Mouse (Mus musculus) hindbrain, embryonic 10.5 days (tissue): ENCODE data around the gene Mpzl3. TPM values are rescaled to one million over a fixed set of nuclear protein-coding genes. Genes with fewer than 3 reads are reported as not detected.

ENCODE experiments used
- DNase-seq: peaks from one replicate; pipeline ENCODE4 v3.0.0-alpha.2; 2017; ENCODE audit warnings: low spot score
- H3K27ac ChIP-seq: fragments of 300-500 bp; sonication (generic); 2 replicates; pipeline ENCODE4 v1.5.1; 2016; ENCODE audit warnings: mild to moderate bottlenecking, moderate library complexity
- H3K27me3 ChIP-seq: fragments of 300-500 bp; sonication (generic); 2 replicates; pipeline ENCODE4 v1.6.1; 2016; ENCODE audit warnings: mild to moderate bottlenecking; ENCODE audit not compliant: poor library complexity, insufficient read depth, severe bottlenecking
- H3K36me3 ChIP-seq: fragments of 300-500 bp; sonication (generic); 2 replicates; pipeline ENCODE4 v1.6.1; 2016; ENCODE audit warnings: mild to moderate bottlenecking, moderate library complexity
- H3K4me1 ChIP-seq: fragments of 300-500 bp; sonication (generic); replicated peaks from 2 replicates; pipeline ENCODE4 v1.6.1; 2016; ENCODE audit warnings: mild to moderate bottlenecking
- H3K4me3 ChIP-seq: fragments of 300-500 bp; sonication (generic); 2 replicates; pipeline ENCODE4 v1.5.1; 2016; ENCODE audit warnings: mild to moderate bottlenecking, moderate library complexity
- H3K9me3 ChIP-seq: fragments of 300-500 bp; sonication (generic); 2 replicates; pipeline ENCODE4 v1.6.1; 2016; ENCODE audit warnings: mild to moderate bottlenecking, moderate library complexity
- WGBS: fragments of 180-500 bp; shearing (Covaris S2); methylation state at CpG from one replicate; pipeline ENCODE4 v1.1.7; 2016; 5-methylcytosine and 5-hydroxymethylcytosine counted together
- polyA plus RNA-seq: library from polyadenylated mRNA; unstranded; fragments of >200 nt; fragmentation: Nextera tagmentation; extraction: Ambion mirVana; gene quantifications from 2 replicates; pipeline ENCODE4 v1.2.1, GENCODE M21; 2016

The Mpzl3 gene
- polyA plus RNA-seq, 1 experiment from 2014 or later, result 2.0 TPM

DNA sequence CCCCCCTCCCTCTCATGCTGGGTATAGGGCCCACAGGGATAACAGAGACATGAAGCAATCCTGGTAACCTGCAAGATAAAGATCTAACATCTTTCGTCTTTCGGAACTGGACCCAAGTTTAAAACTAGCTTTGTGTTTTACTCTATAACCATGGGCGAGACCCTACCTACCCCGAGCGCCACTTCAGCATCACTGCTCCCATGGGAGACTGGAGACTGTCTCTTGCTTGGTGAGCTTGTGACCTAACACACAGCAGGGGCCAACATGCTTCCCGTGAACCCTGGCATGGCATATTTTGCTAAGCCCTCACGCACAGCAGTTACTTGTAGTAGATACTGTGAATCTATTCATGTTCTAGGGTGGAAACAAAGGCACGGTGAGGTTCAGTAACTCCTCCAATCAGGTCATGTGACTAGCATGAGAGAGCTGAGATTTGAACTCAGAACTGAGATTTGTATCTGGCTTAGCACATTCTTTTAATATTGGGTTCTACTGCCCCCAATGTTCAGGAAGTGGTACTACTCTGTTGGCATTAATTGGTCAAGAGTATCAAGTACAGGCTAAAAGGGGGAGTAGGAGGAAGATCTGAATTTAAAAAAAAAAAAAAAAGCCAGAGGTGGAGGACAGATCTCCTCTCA lies 64.4 kb downstream of the Mpzl3 start:
- Histone ChIP-seq H3K4me3 (no peak overlapping the region), H3K27me3 (peaks cover 34% of the 10 kb centered on the region)
- 94% methylated on average over 8 of the region's 8 CpGs for WGBS

GRCm38 (mm10) chr9:45119954-45120530 lies 65.1 kb downstream of the Mpzl3 start:
- Histone ChIP-seq H3K4me1 (peaks cover 31% of the 10 kb centered on the region), H3K27ac (no peak overlapping the region), H3K36me3 (no peaks in the 10 kb centered on the region), H3K4me3 (no peak overlapping the region), H3K27me3 (peaks cover 34% of the 10 kb centered on the region), H3K9me3 (no peaks in the 10 kb centered on the region)
- DNase-seq, result no peak
- WGBS, result 90% methylated on average over 14 of the region's 14 CpGs

More for the DNA sequence above, 64.4 kb downstream of the Mpzl3 start:
- H3K36me3 ChIP-seq, result no peaks in the 10 kb centered on the region
- no peak overlapping the region for H3K27ac ChIP-seq
- H3K9me3 ChIP-seq, result no peaks in the 10 kb centered on the region
- H3K4me1 ChIP-seq, result peaks cover 31% of the 10 kb centered on the region
- no peak for DNase-seq

DNA sequence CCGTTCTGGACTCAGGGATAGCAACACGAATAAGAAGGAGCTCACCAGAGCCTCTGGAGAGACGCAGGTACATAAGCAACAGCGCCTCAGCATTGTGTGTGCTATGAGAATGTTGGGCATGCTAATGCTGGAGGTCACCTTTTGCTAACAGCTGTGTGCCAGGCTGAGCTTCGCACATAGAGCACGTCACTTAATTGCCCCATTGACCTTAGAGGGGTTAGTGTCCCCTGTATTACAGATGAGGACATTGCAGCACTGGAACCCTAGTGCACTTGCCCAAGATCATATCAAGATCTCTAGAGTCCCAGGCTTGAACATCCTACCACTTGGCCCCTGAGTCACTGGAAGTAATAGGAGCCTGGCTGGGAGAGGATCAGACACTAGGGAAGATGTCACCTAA lies 65.6 kb downstream of the Mpzl3 start:
- Histone ChIP-seq H3K9me3 (no peaks in the 10 kb centered on the region), H3K36me3 (peaks cover 3% of the 10 kb centered on the region; the same call in 1 of the 2 replicates), H3K4me1 (peaks cover 31% of the 10 kb centered on the region), H3K27me3 (peaks cover 34% of the 10 kb centered on the region), H3K4me3 (no peak overlapping the region), H3K27ac (no peak overlapping the region)
- WGBS, result 89% methylated on average over 6 of the region's 6 CpGs
- no peak for DNase-seq

- 59% methylated on average over 6 of the region's 6 CpGs for WGBS
- H3K36me3 ChIP-seq, result peaks cover 5% of the 10 kb centered on the region; the same call in 1 of the 2 replicates
- peaks cover 32% of the 10 kb centered on the region for H3K27me3 ChIP-seq
- peaks cover 26% of the 10 kb centered on the region for H3K4me1 ChIP-seq
- DNase-seq, result no peak
- no peak overlapping the region for H3K4me3 ChIP-seq
- no peak overlapping the region for H3K27ac ChIP-seq
- no peaks in the 10 kb centered on the region for H3K9me3 ChIP-seq
These were observed 66.0 kb downstream of the Mpzl3 start for GRCm38 (mm10) chr9:45121001-45121400.

GRCm38 (mm10) chr9:45121769-45122168 lies 66.8 kb downstream of the Mpzl3 start:
- WGBS, result 8% methylated on average over 10 of the region's 10 CpGs
- Histone ChIP-seq H3K36me3 (peaks cover 5% of the 10 kb centered on the region; the same call in 1 of the 2 replicates), H3K9me3 (no peaks in the 10 kb centered on the region), H3K4me1 (peaks cover 28% of the 10 kb centered on the region), H3K27ac (peak overlapping the region; percentile 10; the same call in 1 of the 2 replicates), H3K4me3 (no peak overlapping the region; the same call in 1 of the 2 replicates), H3K27me3 (peaks cover 24% of the 10 kb centered on the region)
- DNase-seq, result peak; percentile 76

DNA sequence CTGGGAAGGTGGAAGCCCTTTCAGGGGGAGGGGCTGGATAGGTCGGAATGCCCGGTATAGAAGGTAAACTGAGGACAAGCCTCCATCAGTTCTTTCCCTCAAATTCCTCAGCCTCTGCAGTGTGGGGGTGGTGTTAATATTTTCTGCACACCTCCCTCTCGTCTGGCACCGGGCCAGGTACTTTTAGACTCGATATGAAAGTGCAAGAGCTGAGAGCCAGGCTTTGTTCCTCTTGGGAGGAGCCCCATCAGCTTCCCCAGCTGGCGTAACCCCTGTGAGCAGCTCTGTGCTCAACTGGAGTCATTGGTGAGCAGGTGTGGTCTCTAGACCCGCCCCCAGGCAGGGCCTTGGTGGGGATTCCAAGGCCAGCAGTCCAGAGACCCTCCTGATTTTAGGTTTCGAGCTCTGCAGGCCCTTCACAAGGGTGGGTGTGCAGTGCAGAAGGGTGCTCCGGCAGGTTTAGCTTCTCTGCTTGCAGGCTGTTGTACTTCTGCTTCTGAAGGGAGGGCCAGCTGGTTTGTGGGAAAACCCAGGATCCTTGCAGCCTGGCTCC lies 67.3 kb downstream of the Mpzl3 start:
- DNase-seq, result no peak

DNA sequence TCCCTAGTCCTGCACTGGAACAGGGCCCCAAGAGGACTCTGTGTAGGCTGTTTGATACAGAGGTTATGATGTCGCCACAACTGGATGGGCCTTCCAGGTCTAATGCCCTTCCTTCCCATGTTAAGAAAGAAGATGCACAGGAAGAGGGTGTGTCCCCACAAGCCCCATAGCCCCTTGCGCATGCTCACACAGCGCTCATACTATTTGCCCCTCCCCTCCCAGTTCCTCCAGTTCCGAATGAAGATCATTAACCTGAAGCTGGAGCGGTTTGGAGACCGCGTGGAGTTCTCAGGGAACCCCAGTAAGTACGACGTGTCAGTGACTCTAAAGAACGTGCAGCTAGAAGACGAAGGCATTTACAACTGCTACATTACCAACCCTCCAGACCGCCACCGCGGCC lies 70.2 kb downstream of the Mpzl3 start:
- no peaks in the 10 kb centered on the region for H3K9me3 ChIP-seq
- DNase-seq, result no peak
- H3K27ac ChIP-seq, result no peak overlapping the region
- H3K4me3 ChIP-seq, result no peak overlapping the region
- peaks cover 17% of the 10 kb centered on the region for H3K27me3 ChIP-seq
- WGBS, result 89% methylated on average over 14 of the region's 14 CpGs
- H3K36me3 ChIP-seq, result peaks cover 5% of the 10 kb centered on the region; the same call in 1 of the 2 replicates
- H3K4me1 ChIP-seq, result peaks cover 16% of the 10 kb centered on the region

More for the DNA sequence above, 67.3 kb downstream of the Mpzl3 start:
- Histone ChIP-seq H3K9me3 (no peaks in the 10 kb centered on the region), H3K27ac (peak overlapping the region; percentile 10; the same call in 1 of the 2 replicates), H3K4me3 (no peak overlapping the region; the same call in 1 of the 2 replicates), H3K27me3 (peaks cover 19% of the 10 kb centered on the region), H3K36me3 (peaks cover 5% of the 10 kb centered on the region; the same call in 1 of the 2 replicates), H3K4me1 (peaks cover 29% of the 10 kb centered on the region)
- WGBS, result 27% methylated on average over 9 of the region's 9 CpGs

GRCm38 (mm10) chr9:45126941-45127340 lies 72.0 kb downstream of the Mpzl3 start:
- H3K36me3 ChIP-seq, result peaks cover 5% of the 10 kb centered on the region; the same call in 1 of the 2 replicates
- no peaks in the 10 kb centered on the region for H3K9me3 ChIP-seq
- H3K4me3 ChIP-seq, result no peak overlapping the region
- WGBS, result 52% methylated on average over 7 of the region's 7 CpGs
- H3K27ac ChIP-seq, result no peak overlapping the region; the same call in 1 of the 2 replicates
- peaks cover 9% of the 10 kb centered on the region; the same call in 1 of the 2 replicates for H3K27me3 ChIP-seq
- DNase-seq, result no peak
- peaks cover 14% of the 10 kb centered on the region for H3K4me1 ChIP-seq

Other genes with a start within 250 kb of the Mpzl3 start
- gene Kmt2a, start 173.9 kb upstream of the Mpzl3 start, polyA plus RNA-seq, result 11.8 and 18.2 TPM in 2 replicates
- gene Atp5l, start 134.4 kb upstream of the Mpzl3 start, polyA plus RNA-seq, result 599 and 650 TPM in 2 replicates
- 22.7 and 25.0 TPM in 2 replicates for gene Ube4a, start 89.6 kb upstream of the Mpzl3 start, polyA plus RNA-seq
- 0.31 TPM in 1 of 2 replicates, not detected in the other for gene Cd3g, start 74.8 kb upstream of the Mpzl3 start, polyA plus RNA-seq
- gene Cd3d, start 73.4 kb upstream of the Mpzl3 start, polyA plus RNA-seq, result not detected in 2 replicates
- gene Cd3e, start 45.6 kb upstream of the Mpzl3 start, polyA plus RNA-seq, result not detected in 2 replicates
- gene Mpzl2, start 15.4 kb upstream of the Mpzl3 start, polyA plus RNA-seq, result 2.8 and 4.3 TPM in 2 replicates
- 0.38 and 0.60 TPM in 2 replicates for gene Jaml, start 24.0 kb downstream of the Mpzl3 start, polyA plus RNA-seq
- 3.5 and 4.3 TPM in 2 replicates for gene Scn2b, start 62.6 kb downstream of the Mpzl3 start, polyA plus RNA-seq
- gene Scn4b, start 83.2 kb downstream of the Mpzl3 start, polyA plus RNA-seq, result 0.58 and 0.62 TPM in 2 replicates
- gene BC049352, start 126.8 kb downstream of the Mpzl3 start, polyA plus RNA-seq, result not detected in 2 replicates
- gene Tmprss4, start 148.9 kb downstream of the Mpzl3 start, polyA plus RNA-seq, result 0.22 TPM in 1 of 2 replicates, not detected in the other
- 0.65 and 0.71 TPM in 2 replicates for gene Il10ra, start 214.0 kb downstream of the Mpzl3 start, polyA plus RNA-seq